Mouse (Mus musculus) liver, adult 2 months (tissue): ENCODE data around the gene Camkmt.

Experiments used
- CTCF ChIP-seq: fragments of 200-500 bp; IDR thresholded peaks from 2 replicates; pipeline ENCODE4 v1.5.1; 2011; ENCODE audit warnings: low read depth, low read length, control low read depth
- POLR2A ChIP-seq: fragments of 200-500 bp; IDR thresholded peaks from 2 replicates; pipeline ENCODE4 v1.6.1; 2011; ENCODE audit warnings: low read length, control low read depth; ENCODE audit not compliant: insufficient read depth; ENCODE audit errors: extremely low read depth

DNA sequence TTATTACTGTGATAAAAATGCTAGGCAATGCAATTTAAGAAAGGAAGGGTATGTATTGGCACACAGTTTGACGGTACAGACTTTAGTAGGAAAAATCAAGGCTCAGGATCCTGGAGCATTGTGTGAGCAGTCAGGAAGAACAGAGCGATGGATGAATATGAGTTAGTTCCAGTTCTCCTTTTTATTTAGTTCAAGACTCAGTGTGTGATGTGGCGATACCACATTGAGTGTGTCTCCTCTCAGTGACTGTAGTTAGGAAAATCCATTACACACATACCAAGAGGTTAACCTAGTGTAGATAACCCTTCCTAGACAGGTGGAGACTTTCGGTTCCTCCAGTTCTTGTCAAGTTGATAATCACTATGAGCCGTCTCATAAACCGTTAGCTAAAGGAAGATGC lies 1.4 kb downstream of the Camkmt start:
- no peak for TF ChIP-seq CTCF
- no peak for TF ChIP-seq POLR2A
